In the genomic region with DNA sequence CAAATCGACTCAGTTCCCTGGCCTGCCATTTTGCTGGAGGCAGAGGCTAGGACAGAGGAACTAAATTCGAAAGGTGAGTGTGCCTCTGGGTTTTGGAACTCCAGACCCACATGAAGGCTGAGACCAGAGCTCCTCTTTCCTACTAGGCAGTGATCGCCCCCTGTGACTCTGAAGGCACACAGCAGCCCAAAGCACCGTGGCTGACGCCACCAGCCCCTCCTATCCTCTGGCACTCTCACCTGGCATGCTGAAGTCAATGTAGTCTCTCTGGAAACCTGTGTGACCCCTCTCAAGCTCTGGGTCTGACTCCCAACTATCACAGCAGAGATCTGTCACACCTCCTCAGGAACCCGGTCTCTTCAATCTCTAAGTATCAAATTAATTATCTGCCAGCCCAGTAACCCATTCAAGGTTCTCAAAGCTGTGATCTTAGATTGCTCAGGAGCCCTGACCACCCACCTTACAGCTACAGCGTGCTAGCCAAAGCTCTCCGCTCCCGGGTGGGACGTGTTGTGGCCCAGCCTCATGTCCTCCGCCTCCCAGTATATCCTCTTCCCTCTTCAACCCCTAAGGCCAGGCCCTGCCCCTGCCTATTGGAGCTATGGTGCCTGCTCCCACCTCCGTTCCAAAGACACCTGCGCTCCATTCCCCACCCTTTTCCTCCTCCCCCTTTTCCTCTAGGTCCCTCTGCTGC, we compare ENCODE assay signal across 8 mouse cellular contexts. TPM values are rescaled to one million over a fixed set of nuclear protein-coding genes. Genes with fewer than 3 reads are reported as not detected.
DNase-seq lines count a peak whose midpoint lies in the region; ATAC-seq and TF ChIP-seq lines count a peak whose summit lies in the region.

No protein-coding gene starts in this region.

- TF ChIP-seq POLR2A in brain, embryonic 14.5 days (IDR thresholded peaks at IDR 0.05; ENCODE audit: borderline replicate concordance, extremely low read depth, insufficient read depth, insufficient read length, poor library complexity, severe bottlenecking), result no peak

- peak overlapping the region; percentile 59 for H3K4me3 ChIP-seq in heart, embryonic 11.5 days (ENCODE audit: low read depth, low read length)
- H3K4me3 ChIP-seq in forebrain, embryonic 13.5 days, result peak overlapping the region; percentile 71
- peak overlapping the region; percentile 66 for H3K4me3 ChIP-seq in neural tube, embryonic 15.5 days (replicated peaks)

- no peak overlapping the region for H3K27ac ChIP-seq in heart, embryonic 11.5 days (ENCODE audit: low read depth, low read length)
- no peak overlapping the region for H3K27ac ChIP-seq in forebrain, embryonic 13.5 days
- peak overlapping the region; percentile 88 for H3K27ac ChIP-seq in neural tube, embryonic 15.5 days (replicated peaks)

- ATAC-seq in heart, embryonic 11.5 days (replicated peaks; ENCODE audit: insufficient number of reproducible peaks, low FRiP score, low TSS enrichment), result peak; percentile 33
- peak; percentile 50 for ATAC-seq in forebrain, embryonic 13.5 days
- ATAC-seq in neural tube, embryonic 15.5 days (ENCODE audit: low FRiP score), result peak; percentile 81

- no peaks in the 10 kb centered on the region for H3K36me3 ChIP-seq in heart, embryonic 11.5 days (ENCODE audit: control insufficient read depth, insufficient read depth, low read length)
- no peaks in the 10 kb centered on the region for H3K36me3 ChIP-seq in forebrain, embryonic 13.5 days (ENCODE audit: poor library complexity, severe bottlenecking)
- no peaks in the 10 kb centered on the region for H3K36me3 ChIP-seq in neural tube, embryonic 15.5 days

- no peaks in the 10 kb centered on the region; the same call in 1 of the 2 replicates for H3K4me1 ChIP-seq in heart, embryonic 11.5 days (ENCODE audit: control insufficient read depth, insufficient read depth, low read length)
- H3K4me1 ChIP-seq in forebrain, embryonic 13.5 days, result peaks cover 22% of the 10 kb centered on the region
- H3K4me1 ChIP-seq in neural tube, embryonic 15.5 days, result peaks cover 13% of the 10 kb centered on the region

- peak overlapping the region; percentile 93 for H3K4me2 ChIP-seq in heart, embryonic 11.5 days
- peak overlapping the region; percentile 99 for H3K4me2 ChIP-seq in forebrain, embryonic 13.5 days
- peak overlapping the region; percentile 82 for H3K4me2 ChIP-seq in neural tube, embryonic 15.5 days

- DNase-seq in heart, postnatal 4 days, result no peak
- DNase-seq in brain, embryonic 14.5 days (ENCODE audit: low read depth), result peak; percentile 65
- peak; percentile 26 to 35 for DNase-seq in left cerebral cortex, postnatal 14 days (ENCODE audit: low spot score in 2 of 2)
- no peak for DNase-seq in B cell, adult 2 months
- DNase-seq in MN1 (ENCODE audit: low spot score), result no peak

- WGBS in heart, embryonic 11.5 days (ENCODE audit: insufficient replicate concordance), result 9% methylated on average over 13 of the region's 13 CpGs
- 8% methylated on average over 13 of the region's 13 CpGs for WGBS in forebrain, embryonic 13.5 days
- WGBS in neural tube, embryonic 15.5 days, result 8% methylated on average over 13 of the region's 13 CpGs

- no peak overlapping the region for H3K9ac ChIP-seq in heart, embryonic 11.5 days (ENCODE audit: low read depth, low read length)
- peak overlapping the region; percentile 70 for H3K9ac ChIP-seq in forebrain, embryonic 13.5 days
- H3K9ac ChIP-seq in neural tube, embryonic 15.5 days (replicated peaks), result peak overlapping the region; percentile 75

- H3K27me3 ChIP-seq in heart, embryonic 11.5 days (ENCODE audit: control insufficient read depth, insufficient read depth, low read length), result peaks cover 25% of the 10 kb centered on the region
- peaks cover 19% of the 10 kb centered on the region for H3K27me3 ChIP-seq in forebrain, embryonic 13.5 days
- no peaks in the 10 kb centered on the region for H3K27me3 ChIP-seq in neural tube, embryonic 15.5 days (replicated peaks)

- TF ChIP-seq CTCF in brain, embryonic 14.5 days (IDR thresholded peaks at IDR 0.05; ENCODE audit: borderline replicate concordance, extremely low read depth, insufficient read depth, insufficient read length), result peak; percentile 37; the same call in 1 of the 2 replicates

- intact Hi-C loops in left cerebral cortex, postnatal 14 days (cut with DNase I), result no loop called here

- no peaks in the 10 kb centered on the region for H3K9me3 ChIP-seq in heart, embryonic 11.5 days (replicated peaks; ENCODE audit: control insufficient read depth, low read length)
- no peaks in the 10 kb centered on the region for H3K9me3 ChIP-seq in forebrain, embryonic 13.5 days (replicated peaks)
- H3K9me3 ChIP-seq in neural tube, embryonic 15.5 days (replicated peaks), result no peaks in the 10 kb centered on the region

RNA-seq across cellular contexts. Expression of a gene that starts 0.4 kb away (rescaled TPM):
- polyA plus RNA-seq in heart, embryonic 11.5 days (2014; fragmentation: Nextera tagmentation; extraction: Ambion mirVana), result 0.13 and 0.18 TPM in 2 replicates
- 1 to 10 TPM in 1 of 2 experiments, under 1 TPM in 1; 0.77 to 1.0 TPM for total RNA-seq in heart, postnatal 4 days (2021)
- 7.4 and 12.9 TPM in 2 replicates for polyA plus RNA-seq in brain, embryonic 14.5 days (2012; rRNA removed)
- polyA plus RNA-seq in forebrain, embryonic 13.5 days (2015; fragmentation: Nextera tagmentation; extraction: Ambion mirVana), result 3.1 and 4.6 TPM in 2 replicates
- 10 to 100 TPM in 1 of 2 experiments, 1 to 10 TPM in 1; 9.0 to 10.9 TPM for total RNA-seq in left cerebral cortex, postnatal 14 days (2021)
- 35.9 and 43.7 TPM in 2 replicates for polyA plus RNA-seq in neural tube, embryonic 15.5 days (2015; fragmentation: Nextera tagmentation; extraction: Ambion mirVana)

Comparison
In these comparisons a context has a peak if more than half of its experiments do, and no peak if none do; other contexts are left out.
1. DNase-seq: peak in brain, embryonic 14.5 days (single experiment) and left cerebral cortex, postnatal 14 days (2 of 2); none in heart, postnatal 4 days (single experiment), B cell, adult 2 months (0 of 2) and MN1 (single experiment).
2. Peak in every context shown above with its lines, with median percentiles within 50 percentile points of each other: ATAC-seq, H3K4me2 ChIP-seq and H3K4me3 ChIP-seq.